Mouse (Mus musculus) ES-Bruce4 (cell line): Measurements from ENCODE around the gene Fbxo17. TPM values are rescaled to one million over a fixed set of nuclear protein-coding genes. Genes with fewer than 3 reads are reported as not detected.
"Not testable (repeated sequence)": the region's sequence is repeated elsewhere in the genome, so short reads cannot be mapped to it uniquely, and the experiment has no call there.

Experiments used
- H3K27ac ChIP-seq: 2 replicates; pipeline ENCODE4 v1.5.1; 2012; ENCODE audit warnings: low read length, inconsistent platforms; ENCODE audit not compliant: insufficient read depth
- H3K27me3 ChIP-seq: 2 replicates; pipeline ENCODE4 v1.6.1; 2012; ENCODE audit warnings: mild to moderate bottlenecking, low read length, inconsistent platforms; ENCODE audit not compliant: control insufficient read depth, poor library complexity, insufficient read depth, severe bottlenecking
- H3K36me3 ChIP-seq: 2 replicates; pipeline ENCODE4 v1.6.1; 2012; ENCODE audit warnings: inconsistent platforms, mild to moderate bottlenecking, low read length, moderate library complexity; ENCODE audit not compliant: control insufficient read depth, poor library complexity, insufficient read depth, severe bottlenecking
- H3K4me1 ChIP-seq: one replicate; pipeline ENCODE4 v1.8.1; 2011; ENCODE audit warnings: low read length; ENCODE audit not compliant: control insufficient read depth, insufficient read depth
- H3K4me3 ChIP-seq: 2 replicates; pipeline ENCODE4 v1.5.1; 2011; ENCODE audit warnings: low read depth, mild to moderate bottlenecking, low read length
- H3K9ac ChIP-seq: 2 replicates; pipeline ENCODE4 v1.6.1; 2012; ENCODE audit warnings: low read depth, mild to moderate bottlenecking, inconsistent platforms; ENCODE audit not compliant: poor library complexity, severe bottlenecking
- H3K9me3 ChIP-seq: replicated peaks from 2 replicates; pipeline ENCODE4 v1.6.1; 2012; ENCODE audit warnings: mild to moderate bottlenecking, low read length, inconsistent platforms; ENCODE audit not compliant: control insufficient read depth, poor library complexity, insufficient read depth, severe bottlenecking
- CTCF ChIP-seq: IDR thresholded peaks from one replicate; pipeline ENCODE4 v1.8.1; 2011; ENCODE audit warnings: low read depth, low read length
- EP300 ChIP-seq: IDR thresholded peaks from 2 replicates; pipeline ENCODE4 v1.6.1; 2011; ENCODE audit warnings: low read depth, low read length; ENCODE audit not compliant: insufficient read depth
- POLR2A ChIP-seq: IDR thresholded peaks from one replicate; pipeline ENCODE4 v1.8.1; 2011; ENCODE audit warnings: low read length; ENCODE audit not compliant: insufficient read depth
- polyA plus RNA-seq: library from polyadenylated mRNA; stranded (reverse); fragments of >200 nt; gene quantifications from 2 replicates; pipeline ENCODE4 v1.2.4, GENCODE M21; 2011; ENCODE audit warnings: low read depth; ENCODE audit not compliant: missing spikeins, insufficient read depth, insufficient read length

The Fbxo17 gene
- polyA plus RNA-seq, result 6.7 and 7.0 TPM in 2 replicates

GRCm38 (mm10) chr7:28716590-28717281 is at the start of gene Fbxo17:
TSS of gene Fbxo17 (plus strand) at chr7:28716804.
- H3K36me3 ChIP-seq, result no peaks in the 10 kb centered on the region
- H3K27me3 ChIP-seq, result no peaks in the 10 kb centered on the region
- no peak within 1 kb of the TSS for H3K27ac ChIP-seq
- H3K9me3 ChIP-seq, result no peaks in the 10 kb centered on the region
- peaks cover 8% of the 10 kb centered on the region for H3K4me1 ChIP-seq
- no peak for TF ChIP-seq POLR2A
- no peak for TF ChIP-seq EP300
- TF ChIP-seq CTCF, result no peak
- H3K4me3 ChIP-seq, result peak within 1 kb of the TSS; percentile 73
- H3K9ac ChIP-seq, result peak within 1 kb of the TSS; percentile 93

GRCm38 (mm10) chr7:28671172-28671571 is 45.4 kb upstream of the Fbxo17 start:
- H3K27ac ChIP-seq, result no peak overlapping the region
- H3K27me3 ChIP-seq, result no peaks in the 10 kb centered on the region
- 0 out of 2 replicates have a peak, but pooled peaks cover 2% of the 10 kb centered on the region for H3K9me3 ChIP-seq
- no peak overlapping the region for H3K4me3 ChIP-seq
- H3K36me3 ChIP-seq, result no peaks in the 10 kb centered on the region
- TF ChIP-seq POLR2A (no peak), EP300 (no peak), CTCF (no peak)
- peaks cover 4% of the 10 kb centered on the region for H3K4me1 ChIP-seq
- H3K9ac ChIP-seq, result no peak overlapping the region

- Histone ChIP-seq H3K36me3 (no peaks in the 10 kb centered on the region), H3K9me3 (0 out of 2 replicates have a peak, but pooled peaks cover 2% of the 10 kb centered on the region), H3K27me3 (no peaks in the 10 kb centered on the region), H3K9ac (no peak overlapping the region), H3K4me1 (peaks cover 2% of the 10 kb centered on the region), H3K4me3 (no peak overlapping the region), H3K27ac (no peak overlapping the region)
- no peak for TF ChIP-seq EP300
- no peak for TF ChIP-seq POLR2A
- TF ChIP-seq CTCF, result no peak
These were observed 44.3 kb upstream of the Fbxo17 start for GRCm38 (mm10) chr7:28672276-28672675.

GRCm38 (mm10) chr7:28672786-28673185 is 43.8 kb upstream of the Fbxo17 start:
- not testable (repeated sequence) for H3K4me3 ChIP-seq, H3K4me1 ChIP-seq, H3K36me3 ChIP-seq, H3K27ac ChIP-seq, H3K9ac ChIP-seq, H3K27me3 ChIP-seq, H3K9me3 ChIP-seq

- Histone ChIP-seq H3K27me3 (no peaks in the 10 kb centered on the region), H3K9ac (no peak overlapping the region), H3K27ac (no peak overlapping the region), H3K4me1 (peaks cover 4% of the 10 kb centered on the region), H3K36me3 (no peaks in the 10 kb centered on the region), H3K9me3 (0 out of 2 replicates have a peak, but pooled peaks cover 2% of the 10 kb centered on the region), H3K4me3 (peak overlapping the region; percentile 39; the same call in 1 of the 2 replicates)
- TF ChIP-seq CTCF, result no peak
- TF ChIP-seq POLR2A, result no peak
- TF ChIP-seq EP300, result no peak
These were observed 41.6 kb upstream of the Fbxo17 start for GRCm38 (mm10) chr7:28674994-28675393.

DNA sequence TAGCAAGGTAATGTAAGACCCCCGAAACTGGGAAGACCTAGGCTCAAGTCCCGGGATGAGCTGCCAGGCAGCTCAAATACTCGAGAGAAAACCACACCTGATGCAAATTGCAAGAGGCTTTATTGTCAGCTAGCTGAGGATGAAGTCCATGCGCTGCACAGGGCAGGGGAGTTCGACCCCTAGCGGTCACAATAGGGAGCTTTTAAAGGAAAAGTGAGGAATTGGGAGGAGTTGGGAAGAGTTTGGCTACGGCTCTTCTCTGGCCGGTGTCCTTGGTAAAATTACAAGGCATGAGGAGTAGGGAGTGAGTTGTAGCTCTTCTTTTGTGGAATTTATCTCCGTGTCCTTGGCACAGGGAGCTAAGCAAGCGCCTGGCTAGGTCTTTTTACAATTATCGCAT is 40.9 kb upstream of the Fbxo17 start:
- Histone ChIP-seq H3K9me3 (0 out of 2 replicates have a peak, but pooled peaks cover 2% of the 10 kb centered on the region), H3K4me1 (peaks cover 4% of the 10 kb centered on the region), H3K27ac (peak overlapping the region; percentile 80), H3K27me3 (no peaks in the 10 kb centered on the region), H3K4me3 (peak overlapping the region; percentile 39), H3K9ac (peak overlapping the region; percentile 10; the same call in 1 of the 2 replicates), H3K36me3 (no peaks in the 10 kb centered on the region)
- TF ChIP-seq CTCF, result peak; percentile 76
- 0 out of 2 replicates have a peak, but pooled peaks have one; percentile 25 for TF ChIP-seq EP300
- no peak for TF ChIP-seq POLR2A
